Comparison of ENCODE assay signal across 20 mouse cellular contexts in genomic region chr11:60100827-60101555, GRCm38 (mm10). TPM values are rescaled to one million over a fixed set of nuclear protein-coding genes. Genes with fewer than 3 reads are reported as not detected.
A peak's percentile ranks its signal among the peaks of the same experiment; 100 is the strongest.
DNase-seq lines count a peak whose midpoint lies in the region; ATAC-seq and TF ChIP-seq lines count a peak whose summit lies in the region.
"Had no signal": no experiment of that assay in that cellular context is flagged by ENCODE, and none has a peak within 500 bp of the region (broad histone marks: within the 10 kb centered on the region; RNA-seq: fewer than 3 reads in every experiment).

No protein-coding gene starts in this region.

- no peak overlapping the region for H3K4me3 ChIP-seq in heart, embryonic 15.5 days
- H3K4me3 ChIP-seq in lung, postnatal 0 days (ENCODE audit: low read depth, low read length) = no peak overlapping the region
- no peak overlapping the region for H3K4me3 ChIP-seq in MEL (ENCODE audit: control insufficient read depth in 1 of 2, insufficient read depth in 1 of 2, low read depth in 2 of 2, low read length in 2 of 2)
- H3K4me3 ChIP-seq in cerebellum, adult 2 months (replicated peaks; ENCODE audit: insufficient read depth, low read depth, low read length) = no peak overlapping the region
- H3K4me3 ChIP-seq: embryonic facial prominence, embryonic 10.5 days; erythroblast, embryonic 14.5 days; forebrain, embryonic 15.5 days; gastrocnemius, adult 2 months; heart, embryonic 10.5 days; hindbrain, embryonic 15.5 days; neural tube, embryonic 13.5 days had no signal

- no peaks in the 10 kb centered on the region for H3K27me3 ChIP-seq in heart, embryonic 15.5 days
- H3K27me3 ChIP-seq in lung, postnatal 0 days (replicated peaks; ENCODE audit: insufficient read depth, low read length) = no peaks in the 10 kb centered on the region
- no peaks in the 10 kb centered on the region for H3K27me3 ChIP-seq in MEL (ENCODE audit: control insufficient read depth in 1 of 2, insufficient read depth in 2 of 2, low read length in 2 of 2)
- no peaks in the 10 kb centered on the region for H3K27me3 ChIP-seq in cerebellum, adult 2 months (ENCODE audit: control insufficient read depth, insufficient read depth, low read length)
- H3K27me3 ChIP-seq: forebrain, embryonic 15.5 days; hindbrain, embryonic 15.5 days; neural tube, embryonic 13.5 days had no signal

- no peaks in the 10 kb centered on the region for H3K36me3 ChIP-seq in heart, embryonic 15.5 days
- no peaks in the 10 kb centered on the region for H3K36me3 ChIP-seq in lung, postnatal 0 days (ENCODE audit: insufficient read depth, low read length)
- H3K36me3 ChIP-seq in MEL (ENCODE audit: control insufficient read depth in 1 of 2, insufficient read depth in 2 of 2, low read length in 2 of 2) = peaks cover 0 to 43% of the 10 kb centered on the region in 2 experiments; a peak in 2 of 4 replicates
- H3K36me3 ChIP-seq: embryonic facial prominence, embryonic 10.5 days; forebrain, embryonic 15.5 days; heart, embryonic 10.5 days; hindbrain, embryonic 15.5 days; neural tube, embryonic 13.5 days had no signal

- no peak for ATAC-seq in heart, embryonic 15.5 days (replicated peaks; ENCODE audit: insufficient number of reproducible peaks, insufficient read depth, low FRiP score, low read depth)
- no peak for ATAC-seq in lung, postnatal 0 days
- ATAC-seq: forebrain, embryonic 15.5 days had no signal

- peak; percentile 53; the same call in 1 of the 2 replicates for TF ChIP-seq EP300 in lung, postnatal 0 days (IDR thresholded peaks at IDR 0.05)
- TF ChIP-seq EP300 in MEL (IDR thresholded peaks at IDR 0.05; ENCODE audit: low read depth in 1 of 2, low read length in 2 of 2) = peak; percentile 88 to 91

- H3K9ac ChIP-seq in heart, embryonic 15.5 days = no peak overlapping the region
- H3K9ac ChIP-seq in lung, postnatal 0 days (replicated peaks; ENCODE audit: low read depth) = no peak overlapping the region
- H3K9ac ChIP-seq in MEL (ENCODE audit: control insufficient read depth, low read depth, low read length, poor library complexity, severe bottlenecking) = no peak overlapping the region
- H3K9ac ChIP-seq: forebrain, embryonic 15.5 days; hindbrain, embryonic 15.5 days; liver, embryonic 14.5 days; neural tube, embryonic 13.5 days had no signal

- 72% methylated on average over 4 of the region's 4 CpGs for WGBS in heart, embryonic 15.5 days
- 75% methylated on average over 4 of the region's 4 CpGs for WGBS in lung, postnatal 0 days
- 94% methylated on average over 4 of the region's 4 CpGs for WGBS in cerebellum, adult 2 months

- intact Hi-C loops in heart, postnatal 14 days (cut with DNase I) = loop anchor here (5.0 kb wide), 1 partner anchor 316 kb away; the partner anchor contains the start of genes Atpaf2 and Gid4

- peak overlapping the region; percentile 30; the same call in 1 of the 2 replicates for H3K27ac ChIP-seq in heart, embryonic 15.5 days
- no peak overlapping the region for H3K27ac ChIP-seq in lung, postnatal 0 days (ENCODE audit: low read length)
- peak overlapping the region; percentile 77 for H3K27ac ChIP-seq in MEL (ENCODE audit: control insufficient read depth, low read depth, low read length)
- no peak overlapping the region for H3K27ac ChIP-seq in cerebellum, adult 2 months (ENCODE audit: insufficient read depth, low read length)
- H3K27ac ChIP-seq: embryonic facial prominence, embryonic 10.5 days; forebrain, embryonic 15.5 days; gastrocnemius, adult 2 months; heart, embryonic 10.5 days; hindbrain, embryonic 15.5 days; liver, embryonic 14.5 days; neural tube, embryonic 13.5 days had no signal

- no peak overlapping the region for H3K4me2 ChIP-seq in heart, embryonic 15.5 days
- no peak overlapping the region for H3K4me2 ChIP-seq in lung, postnatal 0 days (replicated peaks; ENCODE audit: low read depth, low read length)
- H3K4me2 ChIP-seq: forebrain, embryonic 15.5 days; hindbrain, embryonic 15.5 days; neural tube, embryonic 13.5 days had no signal

- no peak for DNase-seq in heart, postnatal 14 days
- peak; percentile 27 for DNase-seq in lung, postnatal 0 days (ENCODE audit: low spot score)
- no peak for DNase-seq in lung, postnatal 36 days
- DNase-seq in MEL (ENCODE audit: low read depth, low spot score) = peak; percentile 90
- DNase-seq in thymus, postnatal 25 days = peak; percentile 38
- no peak for DNase-seq in cerebellum, adult 2 months
- DNase-seq: cerebellum, postnatal 25 days; gastrocnemius, adult 2 months; kidney, adult 2 months; kidney, postnatal 4 days; left cerebral cortex, postnatal 4 days; right cerebral cortex, postnatal 25 days had no signal

- H3K4me1 ChIP-seq in heart, embryonic 15.5 days (replicated peaks) = peaks cover 14% of the 10 kb centered on the region
- peaks cover 1% of the 10 kb centered on the region; the same call in 1 of the 2 replicates for H3K4me1 ChIP-seq in lung, postnatal 0 days (ENCODE audit: insufficient read depth, low read depth, low read length)
- H3K4me1 ChIP-seq in MEL (ENCODE audit: control insufficient read depth in 1 of 2, insufficient read depth in 2 of 2, low read length in 2 of 2) = peaks cover 30 to 47% of the 10 kb centered on the region in 2 experiments
- H3K4me1 ChIP-seq in cerebellum, adult 2 months (ENCODE audit: control insufficient read depth, insufficient read depth, low read length) = 0 out of 2 replicates have a peak, but pooled peaks cover 3% of the 10 kb centered on the region

- no peaks in the 10 kb centered on the region for H3K9me3 ChIP-seq in heart, embryonic 15.5 days (replicated peaks)
- H3K9me3 ChIP-seq in lung, postnatal 0 days (ENCODE audit: low read length) = no peaks in the 10 kb centered on the region
- H3K9me3 ChIP-seq in MEL (replicated peaks; ENCODE audit: insufficient read depth, low read length) = no peaks in the 10 kb centered on the region
- H3K9me3 ChIP-seq: embryonic facial prominence, embryonic 10.5 days; forebrain, embryonic 15.5 days; heart, embryonic 10.5 days; hindbrain, embryonic 15.5 days; neural tube, embryonic 13.5 days had no signal

- TF ChIP-seq RAD21 in MEL (IDR thresholded peaks at IDR 0.05; ENCODE audit: low read depth, low read length) = no peak

- TF ChIP-seq POLR2A in MEL (IDR thresholded peaks at IDR 0.05; ENCODE audit: control insufficient read depth in 1 of 2, insufficient read depth in 1 of 2, low read depth in 1 of 2, low read length in 2 of 2, poor library complexity in 1 of 2) = 0 out of 4 replicates have a peak, but pooled peaks of 1 of the 2 experiments have one; percentile 20
- no peak for TF ChIP-seq POLR2A in cerebellum, adult 2 months (IDR thresholded peaks at IDR 0.05; ENCODE audit: borderline replicate concordance, insufficient read depth, low read length)

- no peak for TF ChIP-seq CTCF in lung, postnatal 0 days (IDR thresholded peaks at IDR 0.05)
- TF ChIP-seq CTCF in MEL (IDR thresholded peaks at IDR 0.05 in 2 of 3, conservative IDR thresholded peaks at IDR 0.05 in 1 of 3; ENCODE audit: control insufficient read depth in 1 of 3, insufficient read depth in 1 of 3, low read depth in 2 of 3, low read length in 3 of 3, poor library complexity in 1 of 3, severe bottlenecking in 1 of 3) = no peak
- no peak for TF ChIP-seq CTCF in cerebellum, adult 2 months (IDR thresholded peaks at IDR 0.05; ENCODE audit: borderline replicate concordance, insufficient read depth, low read depth, low read length)

- H3K79me2 ChIP-seq in MEL (ENCODE audit: control insufficient read depth, insufficient read depth, low read length, poor library complexity) = peaks cover 12% of the 10 kb centered on the region

TF ChIP-seq in MEL, 35 proteins besides CTCF, POLR2A, EP300 and RAD21 (continues in another document):
- TF ChIP-seq UBTF (IDR thresholded peaks at IDR 0.05; ENCODE audit: borderline replicate concordance, insufficient read depth, low read depth, low read length) = no peak
- TF ChIP-seq POLR2AphosphoS2 (IDR thresholded peaks at IDR 0.05; ENCODE audit: low read length) = no peak
- TF ChIP-seq NELFE (IDR thresholded peaks at IDR 0.05; ENCODE audit: low read depth, low read length) = no peak
- TF ChIP-seq MEF2A (IDR thresholded peaks at IDR 0.05; ENCODE audit: extremely low read depth, insufficient replicate concordance, low read depth, low read length, poor library complexity, severe bottlenecking) = no peak
- no peak; the same call in 1 of the 2 replicates for TF ChIP-seq MYC (IDR thresholded peaks at IDR 0.05; ENCODE audit: low read depth, low read length)
- TF ChIP-seq JUND (IDR thresholded peaks at IDR 0.05; ENCODE audit: low read depth, low read length) = no peak
- no peak for TF ChIP-seq SMC3 (IDR thresholded peaks at IDR 0.05; ENCODE audit: low read depth, low read length)
- peak; percentile 97 for TF ChIP-seq RCOR1 (IDR thresholded peaks at IDR 0.05; ENCODE audit: low read depth, low read length)
- TF ChIP-seq TCF12 (IDR thresholded peaks at IDR 0.05; ENCODE audit: low read depth, low read length) = peak; percentile 81
- no peak; the same call in 1 of the 2 replicates for TF ChIP-seq MAZ (IDR thresholded peaks at IDR 0.05; ENCODE audit: low read depth, low read length)
- TF ChIP-seq ZNF384 (IDR thresholded peaks at IDR 0.05; ENCODE audit: low read depth, low read length) = 0 out of 2 replicates have a peak, but pooled peaks have one; percentile 19
- peak; percentile 46; the same call in 1 of the 2 replicates for TF ChIP-seq HCFC1 (IDR thresholded peaks at IDR 0.05; ENCODE audit: low read depth, low read length)
- TF ChIP-seq E2F4 (IDR thresholded peaks at IDR 0.05; ENCODE audit: borderline replicate concordance, low read depth, low read length) = no peak
- peak; percentile 63 for TF ChIP-seq NRF1 (IDR thresholded peaks at IDR 0.05; ENCODE audit: insufficient read depth, low read depth, low read length, poor library complexity, severe bottlenecking)
- TF ChIP-seq GATA1 (IDR thresholded peaks at IDR 0.05; ENCODE audit: low read depth, low read length) = peak; percentile 96

RNA-seq across cellular contexts. Expression of gene Rai1, which starts 3.8 kb away (rescaled TPM):
- 12.8 and 19.1 TPM in 2 replicates for polyA plus RNA-seq in heart, embryonic 15.5 days (2015; fragmentation: Nextera tagmentation; extraction: Ambion mirVana)
- 10 to 100 TPM; 32.6 to 33.1 TPM for total RNA-seq in heart, postnatal 14 days (2021)
- polyA plus RNA-seq in lung, postnatal 0 days (2015; fragmentation: Nextera tagmentation; extraction: Ambion mirVana) = 13.5 and 16.2 TPM in 2 replicates
- total RNA-seq in MEL (2012; rRNA removed) = 25.0 and 26.3 TPM in 2 replicates
- 100 to 1,000 TPM in 1 of 2 experiments, 10 to 100 TPM in 1; 56.7 to 101 TPM for polyA plus RNA-seq in MEL (2012; ENCODE audit: insufficient read depth in 1 of 2, insufficient read length in 2 of 2, low read depth in 1 of 2, low replicate concordance in 2 of 2, missing spikeins in 1 of 2)
- polyA plus RNA-seq in cerebellum, adult 2 months (2012; rRNA removed) = 39.3 and 42.5 TPM in 2 replicates

RNA-seq across cellular contexts. Expression of gene Pemt, which starts 54.7 kb away (rescaled TPM):
- polyA plus RNA-seq in heart, embryonic 15.5 days (2015; fragmentation: Nextera tagmentation; extraction: Ambion mirVana) = 7.3 and 9.0 TPM in 2 replicates
- total RNA-seq in heart, postnatal 14 days (2021) = 1 to 10 TPM; 1.3 to 1.9 TPM
- 5.0 and 6.0 TPM in 2 replicates for polyA plus RNA-seq in lung, postnatal 0 days (2015; fragmentation: Nextera tagmentation; extraction: Ambion mirVana)
- 20.0 and 27.9 TPM in 2 replicates for total RNA-seq in MEL (2012; rRNA removed)
- 10 to 100 TPM in 1 of 2 experiments, not detected in 1; 26.1 TPM for polyA plus RNA-seq in MEL (2012; ENCODE audit: insufficient read depth in 1 of 2, insufficient read length in 2 of 2, low read depth in 1 of 2, low replicate concordance in 2 of 2, missing spikeins in 1 of 2)
- 6.8 and 7.5 TPM in 2 replicates for polyA plus RNA-seq in cerebellum, adult 2 months (2012; rRNA removed)

Comparison
In these comparisons a context has a peak if more than half of its experiments do, and no peak if none do; other contexts are left out.
1. DNase-seq: peak in lung, postnatal 0 days (single experiment), MEL (single experiment) and thymus, postnatal 25 days (single experiment); none in heart, postnatal 14 days (0 of 2), lung, postnatal 36 days (single experiment) and cerebellum, adult 2 months (0 of 2).
2. H3K27ac ChIP-seq: peak in heart, embryonic 15.5 days (single experiment) and MEL (single experiment); none in lung, postnatal 0 days (single experiment) and cerebellum, adult 2 months (single experiment).